Mouse (Mus musculus): ENCODE data around the gene Spink2. TPM values are rescaled to one million over a fixed set of nuclear protein-coding genes. Genes with fewer than 3 reads are reported as not detected.
"Not testable (repeated sequence)": the region's sequence is repeated elsewhere in the genome, so short reads cannot be mapped to it uniquely, and the experiment has no call there.

Spink2 gene
- total RNA-seq, 2 experiments from 2014 or later = 0.54 TPM; not detected in 1

- no peak for DNase-seq (ENCODE audit: low spot score in 2 of 2)
Measured at GRCm38 (mm10) chr5:77200695-77201094, 10.6 kb downstream of the Spink2 start.

GRCm38 (mm10) chr5:77193951-77194350, 17.3 kb downstream of the Spink2 start:
- no peak for DNase-seq (ENCODE audit: low spot score in 2 of 2)

- no peak for DNase-seq (ENCODE audit: low spot score in 2 of 2)
Measured at GRCm38 (mm10) chr5:77193266-77193665, 18.0 kb downstream of the Spink2 start.

GRCm38 (mm10) chr5:77191631-77192030, 19.6 kb downstream of the Spink2 start:
- no peak for DNase-seq (ENCODE audit: low spot score in 2 of 2)

- no peak for DNase-seq (ENCODE audit: low spot score in 2 of 2)
Measured at GRCm38 (mm10) chr5:77191106-77191505, 20.2 kb downstream of the Spink2 start.

- DNase-seq (ENCODE audit: low spot score in 2 of 2) = no peak
Measured at GRCm38 (mm10) chr5:77188738-77189137, 22.5 kb downstream of the Spink2 start.

- DNase-seq (ENCODE audit: low spot score in 2 of 2) = no peak
Measured at GRCm38 (mm10) chr5:77185351-77185750, 25.9 kb downstream of the Spink2 start.

- DNase-seq (ENCODE audit: low spot score in 2 of 2) = not testable (repeated sequence)
Measured at GRCm38 (mm10) chr5:77183876-77184275, 27.4 kb downstream of the Spink2 start.

- DNase-seq (ENCODE audit: low spot score in 2 of 2) = no peak
Measured at GRCm38 (mm10) chr5:77183338-77183737, 27.9 kb downstream of the Spink2 start.

GRCm38 (mm10) chr5:77181508-77181907, 29.8 kb downstream of the Spink2 start:
- DNase-seq (ENCODE audit: low spot score in 2 of 2) = no peak

- DNase-seq (ENCODE audit: low spot score in 2 of 2) = no peak
Measured at GRCm38 (mm10) chr5:77178976-77179375, 32.3 kb downstream of the Spink2 start.

GRCm38 (mm10) chr5:77178008-77178407, 33.3 kb downstream of the Spink2 start:
- DNase-seq (ENCODE audit: low spot score in 2 of 2) = no peak

GRCm38 (mm10) chr5:77174779-77175178, 36.5 kb downstream of the Spink2 start:
- no peak for DNase-seq (ENCODE audit: low spot score in 2 of 2)

- DNase-seq (ENCODE audit: low spot score in 2 of 2) = no peak
Measured at GRCm38 (mm10) chr5:77170593-77170992, 40.7 kb downstream of the Spink2 start.

- DNase-seq (ENCODE audit: low spot score in 2 of 2) = no peak
Measured at GRCm38 (mm10) chr5:77167306-77167945, 43.8 kb downstream of the Spink2 start.

GRCm38 (mm10) chr5:77165703-77166625, 45.3 kb downstream of the Spink2 start:
- DNase-seq (ENCODE audit: low spot score in 2 of 2) = no peak

GRCm38 (mm10) chr5:77163597-77163996, 47.7 kb downstream of the Spink2 start:
- DNase-seq (ENCODE audit: low spot score in 2 of 2) = no peak

- no peak for DNase-seq (ENCODE audit: low spot score in 2 of 2)
Measured at GRCm38 (mm10) chr5:77162566-77162965, 48.7 kb downstream of the Spink2 start.

- DNase-seq (ENCODE audit: low spot score in 2 of 2) = no peak
Measured at GRCm38 (mm10) chr5:77157777-77158540, 53.3 kb downstream of the Spink2 start.

- no peak for DNase-seq (ENCODE audit: low spot score in 2 of 2)
Measured at GRCm38 (mm10) chr5:77156938-77157337, 54.3 kb downstream of the Spink2 start.

- no peak for DNase-seq (ENCODE audit: low spot score in 2 of 2)
Measured at GRCm38 (mm10) chr5:77155526-77155925, 55.7 kb downstream of the Spink2 start.

Data from adrenal gland, postnatal 4 days (tissue).